Mouse (Mus musculus): ENCODE measurements around the gene Mei1.

DNA sequence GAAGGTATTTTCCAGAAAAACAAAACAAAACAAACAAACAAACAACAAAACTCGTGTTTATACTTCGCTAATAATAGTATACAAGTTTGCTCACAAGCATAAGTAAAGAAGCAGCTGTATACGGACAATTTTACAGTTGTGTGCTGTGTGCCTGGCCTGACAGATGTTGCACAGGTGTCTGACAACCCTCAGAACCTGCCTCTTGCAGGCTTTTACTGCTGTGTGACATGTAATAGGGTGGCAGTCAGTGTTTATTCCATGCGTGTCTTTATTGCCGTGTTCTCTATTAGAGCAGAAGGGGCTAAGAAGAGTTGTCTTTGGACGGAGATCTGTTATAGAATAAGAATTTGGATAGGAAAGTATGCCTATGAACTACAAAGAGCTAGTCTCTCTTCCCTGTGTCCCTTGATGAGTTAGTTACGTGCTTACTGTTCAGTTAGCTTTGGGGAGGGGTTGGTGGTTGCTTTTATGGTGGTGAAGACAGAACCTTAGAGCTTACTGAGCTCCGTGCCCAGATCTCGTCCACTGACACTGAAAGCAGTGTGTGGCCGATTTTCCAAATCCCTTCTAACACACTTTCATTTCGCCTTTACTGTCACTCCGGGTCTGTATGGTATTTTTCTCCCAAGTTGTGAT lies 92.3 kb downstream of the Mei1 start:
- TF ChIP-seq CTCF (IDR thresholded peaks at IDR 0.05; ENCODE audit: borderline replicate concordance, extremely low read depth, insufficient read depth, insufficient read length) (no peak), POLR2A (IDR thresholded peaks at IDR 0.05; ENCODE audit: borderline replicate concordance, extremely low read depth, insufficient read depth, insufficient read length, poor library complexity, severe bottlenecking) (no peak)
